Mouse (Mus musculus) embryonic fibroblast, embryonic 13.5 days (primary cell): ENCODE data around the gene Grcc10.

Source experiments
- CTCF ChIP-seq: IDR thresholded peaks from 2 replicates; pipeline ENCODE4 v1.5.1; 2011; ENCODE audit warnings: mild to moderate bottlenecking, control low read depth, low read length, moderate library complexity, borderline replicate concordance; ENCODE audit not compliant: insufficient read depth
- POLR2A ChIP-seq: IDR thresholded peaks from 2 replicates; pipeline ENCODE4 v1.6.1; 2011; ENCODE audit warnings: low read depth, mild to moderate bottlenecking, control low read depth, low read length, moderate library complexity

DNA sequence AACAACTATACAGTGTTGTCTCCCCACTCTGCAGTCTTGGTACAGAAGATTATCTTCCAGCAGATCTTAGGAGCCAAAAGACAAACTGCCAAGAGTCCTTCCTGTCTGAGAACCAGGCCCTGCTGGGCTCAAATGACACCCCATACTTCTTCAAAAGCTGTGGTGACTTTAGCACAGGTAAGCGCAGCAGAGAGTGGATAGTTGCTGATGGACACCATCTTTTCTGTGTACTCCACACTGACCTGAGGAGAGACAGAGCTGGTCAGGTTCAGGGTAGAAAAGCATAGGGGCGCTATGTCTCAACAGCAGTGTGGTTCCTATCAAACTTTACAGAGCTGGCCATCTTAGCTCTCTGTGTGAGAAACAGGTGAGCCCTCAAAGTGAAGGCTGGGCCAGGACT, 36.8 kb downstream of the Grcc10 start:
- no peak for TF ChIP-seq CTCF
- TF ChIP-seq POLR2A, result no peak
